Mouse (Mus musculus) layer of hippocampus, adult 18-20 months (tissue): ENCODE results near the gene Catsper1. TPM values are rescaled to one million over a fixed set of nuclear protein-coding genes. Genes with fewer than 3 reads are reported as not detected.

Experiments
- total RNA-seq, 2 experiments: library from RNA; stranded (reverse); gene quantifications; 2 replicates each; pipeline ENCODE4 v1.2.3; 2021

Catsper1 gene
- total RNA-seq, 2 experiments from 2014 or later, result not detected

Other genes with a start within 250 kb of the Catsper1 start
- gene Yif1a, start 247.2 kb upstream of the Catsper1 start, total RNA-seq, result 10 to 100 TPM; 21.6 to 24.0 TPM
- 100 to 1,000 TPM; 595 to 617 TPM for gene Cnih2, start 237.2 kb upstream of the Catsper1 start, total RNA-seq
- gene Rab1b, start 228.7 kb upstream of the Catsper1 start, total RNA-seq, result 100 to 1,000 TPM; 160 to 170 TPM
- 100 to 1,000 TPM; 230 to 231 TPM for gene Klc2, start 217.2 kb upstream of the Catsper1 start, total RNA-seq
- 10 to 100 TPM; 52.1 to 52.5 TPM for gene Pacs1, start 62.6 kb upstream of the Catsper1 start, total RNA-seq
- gene Sf3b2, start 40.3 kb upstream of the Catsper1 start, total RNA-seq, result 100 to 1,000 TPM; 215 to 219 TPM
- gene Gal3st3, start 37.4 kb upstream of the Catsper1 start, total RNA-seq, result 100 to 1,000 TPM; 102 to 107 TPM
- gene Cst6, start 13.8 kb downstream of the Catsper1 start, total RNA-seq, result 10 to 100 TPM in 1 of 2 experiments, 1 to 10 TPM in 1; 8.6 to 10.4 TPM
- gene Eif1ad, start 31.0 kb downstream of the Catsper1 start, total RNA-seq, result 10 to 100 TPM; 20.2 to 22.0 TPM
- gene Banf1, start 31.4 kb downstream of the Catsper1 start, total RNA-seq, result 10 to 100 TPM; 80.7 to 87.6 TPM
- gene Sart1, start 53.0 kb downstream of the Catsper1 start, total RNA-seq, result 100 to 1,000 TPM in 1 of 2 experiments, 10 to 100 TPM in 1; 96.9 to 117 TPM
- gene Tsga10ip, start 66.8 kb downstream of the Catsper1 start, total RNA-seq, result under 1 TPM; 0.30 TPM
- 100 to 1,000 TPM; 347 to 383 TPM for gene Drap1, start 89.2 kb downstream of the Catsper1 start, total RNA-seq
- gene AI837181, start 89.4 kb downstream of the Catsper1 start, total RNA-seq, result 10 to 100 TPM; 74.7 to 75.3 TPM
- not detected for gene Fosl1, start 111.8 kb downstream of the Catsper1 start, total RNA-seq
- 10 to 100 TPM; 36.5 to 37.0 TPM for gene Ccdc85b, start 122.2 kb downstream of the Catsper1 start, total RNA-seq
- gene Fibp, start 124.9 kb downstream of the Catsper1 start, total RNA-seq, result 10 to 100 TPM; 95.7 to 97.4 TPM
- gene Ctsw, start 132.8 kb downstream of the Catsper1 start, total RNA-seq, result not detected
- gene Efemp2, start 138.2 kb downstream of the Catsper1 start, total RNA-seq, result 10 to 100 TPM; 11.6 to 13.1 TPM
- gene Mus81, start 152.7 kb downstream of the Catsper1 start, total RNA-seq, result 10 to 100 TPM; 28.3 to 28.4 TPM
- 1,000 to 10,000 TPM; 1,259 to 1,272 TPM for gene Cfl1, start 154.7 kb downstream of the Catsper1 start, total RNA-seq
- gene 1700020D05Rik, start 168.0 kb downstream of the Catsper1 start, total RNA-seq, result 1 to 10 TPM; 4.3 to 6.4 TPM
- 10 to 100 TPM; 79.9 to 85.2 TPM for gene Snx32, start 174.8 kb downstream of the Catsper1 start, total RNA-seq
- not detected for gene Ovol1, start 224.9 kb downstream of the Catsper1 start, total RNA-seq
- gene Ap5b1, start 232.3 kb downstream of the Catsper1 start, total RNA-seq, result 1 to 10 TPM; 6.4 to 6.5 TPM